Mouse (Mus musculus) T-helper 1 cell (primary cell): ENCODE data around the gene Map1s.

ENCODE experiments used
- in situ Hi-C: fragments of 300-600 bp; cut with MboI, MseI; formaldehyde crosslinking; loops from one replicate; pipeline ENCODE4 v1.15.1; 2025; ENCODE audit warnings: high pct_unique_total_duplicates

The Map1s gene

GRCm38 (mm10) chr8:70897681-70898413 is 7.9 kb upstream of the Map1s start:
- in situ Hi-C loops = loop anchor here (10.0 kb wide), 1 partner anchor 377 kb away; the partner anchor contains the start of genes Haus8 and Myo9b

DNA sequence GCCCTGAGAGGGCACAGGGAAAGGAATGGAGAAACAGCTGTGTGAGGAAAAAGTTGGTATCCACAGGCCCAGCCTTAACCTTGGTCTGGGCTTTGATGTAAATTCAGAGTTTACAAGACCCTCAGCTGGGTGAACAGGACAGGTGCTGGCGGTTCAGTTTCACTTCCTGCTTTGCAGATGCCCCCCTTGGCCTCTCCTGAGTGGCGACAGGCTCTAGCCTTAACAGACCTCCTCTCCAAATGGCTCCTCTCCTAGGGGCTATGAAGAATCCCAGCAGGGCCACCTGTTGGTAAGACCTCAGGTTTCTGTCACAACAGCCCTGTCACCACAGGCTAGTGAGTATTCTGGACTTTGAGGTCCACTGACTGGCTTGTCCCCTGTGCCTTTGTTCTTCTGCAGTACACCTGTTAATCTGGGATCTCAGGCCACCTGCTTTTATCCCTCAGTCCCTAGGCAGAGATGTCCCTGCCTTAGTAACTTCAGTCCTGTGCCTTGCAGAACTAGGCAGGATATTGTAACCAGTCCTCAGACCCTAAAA is 7.0 kb upstream of the Map1s start:
- in situ Hi-C loops = loop anchor here (10.0 kb wide), 1 partner anchor 376 kb away; the partner anchor contains the start of genes Haus8 and Myo9b

GRCm38 (mm10) chr8:70899226-70899625 is 6.5 kb upstream of the Map1s start:
- in situ Hi-C loops = loop anchor here (10.0 kb wide), 1 partner anchor 376 kb away; the partner anchor contains the start of genes Haus8 and Myo9b

- in situ Hi-C loops = no loop called here
Observed at GRCm38 (mm10) chr8:70900872-70901387, 4.8 kb upstream of the Map1s start.

DNA sequence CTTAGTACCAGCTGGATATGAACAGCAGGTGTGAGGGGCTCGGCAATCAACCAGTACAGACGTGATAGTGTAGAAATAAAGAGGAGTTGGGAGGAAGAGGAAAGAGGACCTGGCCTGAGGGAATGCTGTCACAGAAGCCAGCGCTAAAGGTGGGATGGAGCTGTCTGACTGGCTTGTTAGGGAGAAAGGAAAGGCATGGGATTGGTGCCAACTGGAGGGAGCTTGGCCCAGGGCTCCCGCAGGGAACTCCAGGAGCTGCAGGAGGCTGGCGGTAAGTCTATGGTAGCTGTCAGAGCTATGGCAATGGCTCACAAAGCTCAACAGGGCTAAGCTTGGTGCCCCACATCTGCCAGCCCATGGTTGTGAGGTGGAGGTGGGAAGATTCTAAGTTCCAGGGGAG is 3.5 kb upstream of the Map1s start:
- in situ Hi-C loops = no loop called here

GRCm38 (mm10) chr8:70903112-70903511 is 2.6 kb upstream of the Map1s start:
- in situ Hi-C loops = no loop called here

- in situ Hi-C loops = no loop called here
Observed at GRCm38 (mm10) chr8:70903582-70903981, 2.1 kb upstream of the Map1s start.

GRCm38 (mm10) chr8:70904532-70904931 is 1.2 kb upstream of the Map1s start:
- in situ Hi-C loops = no loop called here

DNA sequence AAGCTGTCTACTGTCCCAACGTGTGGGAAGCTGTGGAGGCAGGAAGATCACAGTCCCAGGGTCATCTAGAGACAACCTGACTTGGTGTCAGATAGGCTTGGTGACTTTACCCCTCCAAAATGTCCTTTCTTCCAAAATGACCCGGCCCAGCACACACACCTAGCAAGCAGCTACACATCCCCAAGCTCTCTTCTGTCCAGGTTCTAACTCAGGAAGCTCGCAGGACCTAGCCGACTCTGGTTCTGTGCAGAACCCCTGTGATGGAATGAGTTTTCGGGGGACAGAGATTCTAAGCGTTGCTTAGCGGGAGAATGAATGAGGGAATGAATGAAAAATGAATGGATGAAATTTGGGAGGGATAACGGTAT is 285 bp upstream of the Map1s start:
- in situ Hi-C loops = no loop called here

- in situ Hi-C loops = no loop called here
Observed at GRCm38 (mm10) chr8:70907518-70907917, 1.8 kb downstream of the Map1s start.

DNA sequence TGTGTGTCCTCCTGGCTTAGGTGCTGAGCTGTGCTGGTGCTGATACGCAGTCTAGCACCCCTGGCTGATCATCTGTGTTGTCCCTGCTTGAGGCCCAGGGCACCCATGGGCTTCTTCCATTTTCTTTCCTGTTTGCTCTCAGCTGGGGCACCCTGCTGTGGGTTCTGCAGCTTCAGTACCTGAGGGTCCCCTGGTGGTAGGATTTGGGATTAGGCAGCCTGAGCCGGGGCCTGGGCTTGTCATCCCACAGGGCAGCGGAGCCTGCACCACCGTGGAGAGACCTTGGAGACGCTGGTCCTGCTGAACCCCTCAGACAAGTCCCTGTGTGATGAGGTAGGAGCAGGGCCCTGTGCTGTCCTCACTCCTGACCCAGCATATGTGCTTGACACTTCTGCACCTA is 5.9 kb downstream of the Map1s start:
- in situ Hi-C loops = no loop called here

DNA sequence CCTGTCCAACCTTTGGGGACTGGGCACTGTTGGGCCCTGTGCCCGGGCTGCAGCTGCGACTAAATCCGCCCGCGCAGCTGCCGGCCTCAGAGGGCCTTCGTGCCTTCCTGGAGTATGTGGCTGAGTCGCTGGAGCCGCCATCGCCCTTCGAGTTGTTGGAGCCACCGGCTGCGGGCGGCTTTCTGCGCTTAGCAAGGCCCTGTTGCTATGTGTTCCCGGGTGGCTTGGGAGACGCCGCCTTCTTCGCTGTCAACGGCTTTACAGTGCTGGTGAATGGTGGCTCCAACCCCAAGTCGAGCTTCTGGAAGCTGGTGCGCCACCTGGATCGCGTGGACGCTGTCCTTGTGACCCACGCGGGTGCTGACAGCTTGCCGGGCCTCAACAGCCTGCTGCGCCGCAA is 7.2 kb downstream of the Map1s start:
- in situ Hi-C loops = no loop called here

DNA sequence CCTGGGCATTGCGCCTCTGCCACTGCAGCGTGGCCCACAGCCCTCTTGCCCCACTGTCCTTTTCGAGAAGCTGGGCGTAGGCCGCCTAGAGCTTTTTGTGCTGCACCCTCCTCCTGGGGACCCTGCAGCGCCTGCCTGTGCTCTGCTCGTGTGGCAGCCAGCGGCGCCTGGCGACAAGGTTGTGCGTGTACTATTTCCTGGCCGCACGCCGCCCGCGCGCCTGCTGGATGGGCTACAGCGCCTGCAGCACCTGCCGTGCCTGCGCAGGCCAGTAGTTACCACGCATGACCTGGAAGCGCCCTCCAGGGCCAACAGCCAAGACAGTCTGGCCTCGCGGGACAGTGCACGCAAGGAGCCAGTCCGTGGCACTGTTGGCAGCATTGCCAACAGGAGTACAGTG is 7.8 kb downstream of the Map1s start:
- in situ Hi-C loops = no loop called here

GRCm38 (mm10) chr8:70914704-70915103 is 9.0 kb downstream of the Map1s start:
- in situ Hi-C loops = no loop called here

- in situ Hi-C loops = no loop called here
Observed at GRCm38 (mm10) chr8:70920049-70920922, 14.6 kb downstream of the Map1s start.

GRCm38 (mm10) chr8:70924151-70924550 is 18.4 kb downstream of the Map1s start:
- in situ Hi-C loops = no loop called here

- in situ Hi-C loops = no loop called here
Observed at GRCm38 (mm10) chr8:70925754-70926153, 20.0 kb downstream of the Map1s start.

- in situ Hi-C loops = no loop called here
Observed at GRCm38 (mm10) chr8:70926396-70926795, 20.7 kb downstream of the Map1s start.

DNA sequence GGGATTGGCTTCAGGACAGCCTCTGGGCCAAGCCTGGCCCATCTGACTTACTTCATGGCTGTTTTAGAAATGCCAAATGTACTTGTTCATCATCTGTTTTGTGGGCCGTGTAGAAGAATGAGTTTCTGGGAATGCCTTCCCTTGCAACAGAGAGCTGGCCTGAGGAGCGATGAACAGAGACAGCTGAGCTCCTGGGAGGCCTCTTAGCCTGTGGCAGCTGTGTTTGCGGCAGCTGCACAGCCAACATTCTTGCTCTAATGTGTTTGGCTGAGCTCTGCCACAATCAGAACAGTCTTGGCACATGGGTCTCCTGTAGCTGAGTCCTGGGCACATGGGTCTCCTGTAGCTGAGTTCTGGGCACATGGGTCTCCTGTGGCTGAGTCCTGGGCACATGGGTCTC is 22.4 kb downstream of the Map1s start:
- in situ Hi-C loops = no loop called here

- in situ Hi-C loops = no loop called here
Observed at GRCm38 (mm10) chr8:70928778-70929322, 23.1 kb downstream of the Map1s start.

DNA sequence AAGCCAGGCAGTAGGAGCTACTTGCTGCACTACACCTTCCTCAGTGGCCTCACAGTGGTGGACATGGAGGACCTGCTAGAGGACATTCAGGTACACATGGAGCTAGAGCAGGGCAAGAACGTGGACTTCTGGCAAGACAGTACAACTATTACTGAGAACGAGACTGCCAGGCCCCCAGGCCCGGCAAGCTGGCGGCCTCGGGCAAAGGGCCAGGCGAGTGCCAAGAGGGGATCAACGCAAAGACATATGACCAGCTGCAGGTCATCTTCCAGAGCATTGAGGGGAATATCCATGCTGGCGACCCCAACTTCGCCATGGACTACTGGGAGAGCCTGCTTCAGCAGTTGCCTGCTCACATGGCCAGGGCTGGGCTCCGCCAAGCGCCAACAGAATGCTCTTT is 26.0 kb downstream of the Map1s start:
- in situ Hi-C loops = no loop called here

- in situ Hi-C loops = no loop called here
Observed at GRCm38 (mm10) chr8:70933036-70933435, 27.3 kb downstream of the Map1s start.
